Mouse (Mus musculus) cerebellum, adult 8-10 months (tissue): ENCODE measurements around the gene Tmem184c.

Experiments used
- DNase-seq: peaks from one replicate; pipeline ENCODE4 v3.0.0; 2022

Tmem184c gene

DNA sequence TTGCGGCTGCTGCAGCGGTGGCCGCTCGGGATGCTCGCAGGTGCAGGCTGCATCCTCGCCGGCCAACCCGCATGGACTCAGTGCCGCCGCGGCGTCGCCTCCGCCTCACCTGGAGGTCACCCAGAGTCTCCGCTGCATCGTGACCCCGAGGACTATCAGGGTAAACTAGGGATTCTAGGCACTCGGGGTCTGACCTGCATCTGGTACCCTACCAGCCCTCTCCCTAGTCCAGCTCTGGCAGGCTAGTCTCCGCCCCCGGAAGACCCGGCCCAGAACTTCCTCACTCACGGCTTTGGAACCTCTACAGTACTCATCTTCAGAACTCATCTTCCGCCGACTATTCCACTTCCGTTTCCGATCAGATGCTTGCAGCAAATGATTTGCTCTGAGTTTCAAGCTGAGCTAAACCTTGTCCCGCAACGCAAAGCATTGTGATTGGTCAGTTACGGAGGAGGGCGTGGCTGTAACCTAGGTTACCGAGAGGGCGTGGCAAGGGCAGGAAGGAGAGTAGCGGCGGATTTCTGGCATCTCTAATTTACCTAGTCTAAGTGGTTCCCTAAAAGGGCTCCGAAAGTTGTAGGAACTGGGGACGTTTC is at the start of gene Tmem184c:
Tmem184c (minus strand) TSS at position 325 of the 596 bp plus-strand sequence.
- DNase-seq: peak; percentile 98

DNA sequence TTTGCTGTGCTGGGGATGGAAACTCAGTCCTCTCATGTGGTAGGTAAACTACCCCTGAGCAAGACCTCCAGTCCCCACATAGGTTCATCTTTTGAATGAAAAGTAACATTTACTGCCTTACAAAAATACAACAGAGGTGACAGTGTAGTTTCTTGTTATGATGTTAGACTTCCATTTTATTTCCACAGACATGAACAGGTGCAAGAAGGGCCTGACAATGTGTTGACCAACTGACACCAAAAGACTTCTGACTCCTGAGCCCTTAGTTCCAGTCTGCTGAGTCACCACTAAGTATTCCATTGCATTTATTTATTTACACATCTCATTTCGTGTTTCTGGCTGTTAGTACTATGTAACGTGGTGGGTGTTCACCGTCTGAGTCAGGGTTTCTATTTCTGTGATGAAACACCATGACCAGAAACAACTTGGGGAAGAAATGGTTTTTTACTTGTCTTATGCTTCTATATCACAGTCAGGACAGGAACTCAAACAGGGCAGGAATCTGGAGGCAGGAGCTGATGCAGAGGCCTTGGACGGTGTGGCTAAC is 49.1 kb upstream of the Tmem184c start:
- DNase-seq: no peak

DNA sequence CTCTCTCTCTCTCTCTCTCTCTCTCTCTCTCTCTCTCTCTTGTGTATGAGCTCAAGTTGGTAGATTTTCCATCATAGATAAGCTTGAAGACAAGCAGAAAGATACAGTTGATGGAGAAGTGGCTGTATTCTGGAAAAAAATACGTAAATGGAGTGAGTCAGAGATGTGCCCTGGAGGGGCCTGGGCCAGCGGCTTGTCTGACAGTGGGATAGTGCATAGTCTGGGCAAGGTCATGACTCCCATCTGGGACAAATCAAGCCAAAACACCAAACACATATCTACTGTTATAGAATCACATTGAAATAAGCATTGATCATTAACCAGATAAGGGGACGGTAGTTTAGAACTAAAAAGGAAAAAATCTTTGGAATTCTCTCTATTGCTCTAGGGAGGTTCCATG is 47.9 kb upstream of the Tmem184c start:
- no peak for DNase-seq

DNA sequence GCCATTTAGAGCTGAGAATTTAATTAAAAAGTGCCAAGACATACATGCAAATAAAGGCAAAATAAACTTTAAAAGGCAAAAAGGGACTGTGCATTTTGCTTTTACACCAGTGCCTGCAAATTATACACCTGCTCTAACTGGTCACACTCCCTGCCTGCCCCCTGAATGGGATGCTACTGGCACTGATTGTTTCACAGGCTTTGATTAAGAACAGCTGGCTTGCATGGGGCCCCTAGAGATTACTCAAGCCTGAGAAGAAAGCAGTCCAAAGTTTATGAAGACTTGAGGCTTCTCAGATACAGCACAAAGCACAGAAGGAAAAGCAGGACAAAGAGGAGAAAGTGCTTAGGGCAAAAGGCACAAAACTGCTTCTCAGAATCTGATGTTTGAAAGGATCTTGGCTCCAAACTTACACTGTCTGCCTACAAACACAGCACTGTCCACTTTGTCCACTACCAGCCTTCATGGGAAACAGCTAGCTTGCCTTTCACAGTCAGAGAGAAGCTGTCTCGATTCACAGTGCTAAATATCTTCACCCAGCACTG is 40.2 kb upstream of the Tmem184c start:
- no peak for DNase-seq

DNA sequence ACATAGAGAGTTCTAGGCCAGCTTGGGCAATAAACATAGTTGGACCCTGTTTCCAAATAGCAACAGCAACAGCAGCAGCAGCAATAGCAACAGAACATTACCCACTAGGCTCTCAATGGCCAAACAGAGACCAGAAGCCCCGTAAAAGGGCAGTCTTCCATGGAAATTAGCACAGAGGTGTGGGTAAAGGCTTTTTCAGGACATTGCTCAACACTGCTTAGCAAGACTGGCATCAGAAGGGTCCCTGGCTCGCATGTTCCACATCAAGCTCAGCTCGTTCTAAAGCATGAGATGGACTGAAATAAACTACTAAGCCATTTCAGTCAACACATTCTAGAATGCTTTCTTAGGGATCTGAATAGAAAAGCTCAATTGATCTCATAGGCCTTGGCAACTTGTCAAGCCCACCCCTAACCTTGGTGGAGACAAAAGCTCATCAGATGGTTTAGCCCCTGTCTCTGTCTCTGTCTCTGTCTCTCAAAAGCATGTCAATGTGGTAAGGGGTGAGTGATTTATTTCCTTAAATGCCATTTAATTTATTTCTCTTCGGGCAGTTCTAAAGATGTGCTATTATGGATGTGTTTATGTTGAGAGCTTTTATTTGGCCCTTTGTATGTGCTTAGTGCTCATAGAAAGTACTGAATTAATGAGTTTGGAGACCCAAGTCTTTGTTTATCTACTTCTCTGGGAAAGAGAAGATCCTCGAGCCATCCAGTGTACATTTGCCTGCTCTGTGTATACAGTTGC is 29.8 kb upstream of the Tmem184c start:
- DNase-seq: no peak

DNA sequence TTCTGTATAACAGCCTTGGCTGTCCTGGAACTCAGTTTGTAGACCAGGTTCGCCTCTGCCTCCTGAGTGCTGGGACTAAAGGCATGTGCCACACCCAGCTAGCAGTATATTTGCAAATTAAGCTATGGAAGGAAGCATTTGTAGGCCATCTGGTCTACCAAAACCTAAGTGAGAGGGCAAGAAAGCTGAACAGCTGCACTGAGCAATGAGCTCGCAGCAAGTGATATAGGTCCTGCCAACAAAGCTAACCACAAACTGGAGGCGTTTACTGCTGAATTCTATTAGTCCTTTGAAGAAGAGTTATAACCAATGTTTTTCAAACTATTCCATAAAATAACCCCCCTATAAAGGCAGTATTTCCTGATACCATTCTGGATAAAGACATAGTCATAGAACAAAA is 27.1 kb upstream of the Tmem184c start:
- DNase-seq: no peak

DNA sequence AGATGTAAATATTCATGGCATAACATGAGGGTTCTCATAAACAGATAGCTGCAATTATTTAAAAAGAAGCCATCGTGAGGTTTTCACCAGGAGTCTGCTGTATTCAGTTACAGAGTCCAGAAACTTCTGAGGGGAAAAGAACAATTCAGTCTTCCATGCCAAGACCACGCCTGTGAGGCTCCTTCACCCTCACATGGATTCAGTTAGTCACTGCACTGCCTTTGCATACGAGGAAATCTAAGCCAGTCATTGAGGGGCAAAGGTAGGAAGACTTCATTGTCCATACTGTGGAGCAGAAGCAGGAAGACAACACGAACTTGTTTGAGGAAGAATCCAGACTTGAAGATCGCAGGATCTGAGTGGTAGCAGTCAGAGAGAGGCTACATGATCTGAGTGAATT is 23.5 kb upstream of the Tmem184c start:
- DNase-seq: no peak

DNA sequence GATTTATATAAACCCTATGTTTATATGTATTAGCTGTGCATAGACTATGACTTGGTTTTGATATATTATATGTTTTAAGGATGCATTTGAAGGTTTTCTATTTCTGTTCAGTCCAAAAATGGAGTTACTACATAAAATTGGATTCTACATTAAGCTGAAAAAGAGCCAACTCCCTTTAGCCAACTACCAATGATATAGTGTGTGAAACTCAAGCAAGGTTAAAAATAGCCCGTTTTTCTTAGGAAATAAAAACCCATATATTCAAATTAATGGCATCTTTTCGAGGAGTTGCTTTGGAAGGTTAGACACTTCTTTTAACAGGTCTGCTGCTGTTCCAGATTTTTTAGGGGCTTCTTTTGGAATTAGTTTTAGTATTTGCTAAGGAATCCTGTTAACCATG is 22.7 kb upstream of the Tmem184c start:
- DNase-seq: no peak

DNA sequence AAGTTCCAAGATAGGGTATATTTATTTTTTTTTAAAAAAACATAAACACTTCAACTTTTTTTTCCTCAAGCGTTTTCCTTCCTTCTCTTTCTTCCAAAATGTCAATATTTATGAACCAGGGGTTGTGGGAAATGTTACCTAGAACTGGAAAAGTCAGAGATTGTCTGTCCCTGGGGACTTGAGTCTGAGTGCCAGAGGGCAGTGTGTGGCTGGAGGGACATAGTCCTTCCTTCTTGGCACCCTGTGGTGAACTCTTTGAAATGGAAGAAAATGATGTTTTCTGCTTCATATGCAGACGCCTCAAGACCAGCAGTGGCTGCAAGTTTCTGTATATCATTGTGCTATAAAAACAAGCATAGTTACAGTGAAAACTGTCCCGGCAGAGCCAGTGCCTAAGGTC is 20.2 kb upstream of the Tmem184c start:
- DNase-seq: no peak

DNA sequence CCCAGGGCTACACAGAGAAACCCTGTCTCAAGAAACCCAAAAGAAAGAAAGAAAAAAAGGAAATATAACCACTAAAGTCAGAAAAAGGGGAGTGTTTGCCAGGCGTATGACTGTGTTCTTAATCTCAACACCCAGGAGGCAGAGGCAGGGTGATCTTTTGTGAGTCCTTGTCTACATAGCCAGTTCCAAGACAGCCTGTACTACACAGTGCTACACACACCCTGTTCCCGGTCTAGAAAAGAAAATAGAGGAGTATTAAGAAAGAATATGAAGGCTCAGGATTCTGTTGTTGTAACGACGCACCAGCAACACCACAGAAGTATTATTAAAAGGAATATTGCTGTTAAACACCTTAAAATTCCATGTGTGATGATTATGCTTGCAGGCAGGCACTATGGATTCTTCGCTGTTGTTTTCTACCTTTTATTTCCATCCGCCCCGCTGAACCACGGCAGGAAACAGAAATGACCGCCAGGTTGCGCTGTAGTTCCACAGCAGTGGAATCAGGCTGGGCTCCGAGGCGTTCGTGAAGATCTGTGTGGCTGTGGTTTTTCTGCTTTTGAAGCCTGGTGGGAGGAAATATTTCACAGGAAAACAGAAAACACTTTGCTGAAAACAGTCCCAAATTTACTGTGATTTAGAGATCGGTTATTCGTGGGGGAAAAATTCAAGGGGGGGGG is 19.5 kb upstream of the Tmem184c start:
- peak; percentile 47 for DNase-seq

DNA sequence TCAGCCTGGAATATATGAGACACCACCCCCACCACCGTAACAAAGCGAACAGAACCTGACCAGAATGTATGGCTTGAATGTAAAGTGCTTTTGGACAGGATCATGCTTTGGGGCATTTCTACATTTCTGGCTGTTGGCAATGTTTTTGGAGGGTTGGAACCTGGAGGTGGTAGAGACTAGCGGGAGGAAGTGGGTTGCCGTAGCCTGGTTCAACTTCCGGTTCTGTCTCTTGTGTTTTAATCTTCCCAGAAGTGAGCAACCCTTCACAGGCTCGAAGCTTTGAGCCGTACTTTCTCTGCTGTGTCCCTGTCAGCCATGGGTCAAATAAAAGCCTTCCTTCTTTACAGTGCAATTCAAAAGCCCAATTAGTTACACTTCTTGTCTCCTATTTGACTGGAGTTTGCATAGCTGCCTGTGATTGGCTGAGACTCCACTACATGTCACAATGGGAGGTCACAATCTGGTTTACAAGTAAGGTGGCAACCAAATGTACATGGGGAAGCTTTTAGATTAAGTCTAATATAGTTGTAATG is 13.2 kb upstream of the Tmem184c start:
- DNase-seq: no peak

DNA sequence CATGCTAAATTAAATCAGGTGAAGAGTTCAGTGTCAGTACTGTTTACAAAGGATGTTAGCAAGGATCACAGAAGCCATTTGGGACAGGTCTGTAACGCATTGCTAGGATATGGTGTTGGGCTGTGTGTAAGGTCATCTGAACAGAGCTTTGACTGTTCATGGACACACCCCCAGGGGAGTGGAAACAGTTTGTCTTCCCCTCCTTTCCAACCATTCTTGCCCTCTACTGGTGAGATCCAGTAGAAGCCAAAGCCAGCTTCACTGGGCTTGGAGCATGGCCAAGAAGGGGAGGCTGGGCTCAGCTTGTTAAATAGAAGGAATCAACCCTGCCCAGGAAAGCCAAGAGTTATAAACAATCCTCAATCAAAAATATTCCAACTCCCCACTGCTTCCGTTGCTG is 7.4 kb upstream of the Tmem184c start:
- DNase-seq: no peak

DNA sequence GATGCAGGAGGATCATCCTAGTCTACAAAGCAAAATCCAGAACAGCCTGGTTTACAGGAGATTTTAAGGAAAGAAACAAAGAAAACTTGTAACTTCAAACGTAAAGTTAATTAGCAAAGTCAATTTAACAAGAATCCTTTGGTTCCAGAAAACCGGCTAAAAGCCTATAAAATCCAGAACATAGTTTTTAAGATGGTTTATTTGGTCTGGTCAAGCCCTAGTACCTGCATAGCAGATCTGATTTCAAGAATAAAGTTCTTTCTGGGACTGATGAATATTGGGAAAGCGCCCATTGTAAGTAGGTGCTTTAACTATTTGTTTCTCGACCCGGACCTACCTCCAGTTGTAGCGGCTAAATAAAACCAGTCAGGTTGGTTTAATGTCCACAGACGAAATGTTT is 877 bp downstream of the Tmem184c start:
- DNase-seq: no peak

DNA sequence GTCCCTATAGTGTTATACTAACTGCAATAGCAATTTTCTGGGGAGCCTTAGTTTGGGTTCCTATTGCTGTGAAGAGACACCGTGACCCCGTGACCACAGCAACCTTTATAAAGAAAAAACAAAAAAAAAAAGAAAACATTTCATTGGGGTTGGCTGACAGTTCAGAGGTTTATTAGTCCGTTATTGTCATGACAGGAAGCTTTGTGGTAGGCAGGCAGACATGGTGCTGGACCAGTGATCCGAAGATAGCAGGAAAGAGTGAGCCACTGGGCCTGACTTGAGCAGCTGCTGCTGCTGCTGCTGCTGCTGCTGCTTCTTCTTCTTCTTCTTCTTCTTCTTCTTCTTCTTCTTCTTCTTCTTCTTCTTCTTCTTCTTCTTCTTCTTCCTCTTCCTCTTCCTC is 26.3 kb downstream of the Tmem184c start:
- DNase-seq: no peak

DNA sequence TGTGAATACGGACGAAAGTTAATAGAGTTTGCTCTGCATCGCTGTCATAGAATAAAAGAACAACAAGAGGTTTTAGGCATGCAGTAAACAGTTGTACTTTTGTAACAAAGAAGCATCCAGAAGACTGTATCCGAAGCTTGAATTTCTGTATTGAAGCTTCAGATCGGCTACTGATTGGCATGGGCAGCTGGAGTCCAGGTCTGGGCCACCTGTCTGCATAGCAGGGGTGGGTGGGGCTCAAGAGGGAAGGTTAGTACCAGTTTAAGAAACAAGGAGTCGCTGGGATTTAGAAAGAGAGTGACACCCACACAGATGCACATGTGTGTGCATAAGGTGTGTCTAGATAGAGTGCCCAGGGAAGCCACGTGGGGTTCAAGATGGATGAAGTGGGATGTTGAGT is 32.8 kb downstream of the Tmem184c start:
- DNase-seq: no peak

DNA sequence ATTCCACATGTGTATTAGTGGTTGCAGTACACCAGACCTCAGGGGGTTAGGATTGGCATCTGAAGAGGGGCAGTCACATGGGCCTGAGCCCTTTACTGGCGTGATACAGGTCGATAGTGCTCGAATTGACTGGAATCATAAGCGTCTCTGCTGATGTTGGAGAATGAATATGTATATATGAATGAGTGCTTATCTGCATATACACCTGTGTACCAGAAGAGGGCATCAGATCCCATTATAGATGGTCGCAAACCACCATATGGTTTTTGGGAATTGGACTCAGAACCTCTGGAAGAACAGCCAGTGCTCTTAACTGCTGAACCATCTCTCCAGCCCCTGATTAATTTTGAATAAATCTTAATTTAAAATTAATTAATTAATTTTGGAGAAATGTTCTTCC is 36.3 kb downstream of the Tmem184c start:
- DNase-seq: no peak

DNA sequence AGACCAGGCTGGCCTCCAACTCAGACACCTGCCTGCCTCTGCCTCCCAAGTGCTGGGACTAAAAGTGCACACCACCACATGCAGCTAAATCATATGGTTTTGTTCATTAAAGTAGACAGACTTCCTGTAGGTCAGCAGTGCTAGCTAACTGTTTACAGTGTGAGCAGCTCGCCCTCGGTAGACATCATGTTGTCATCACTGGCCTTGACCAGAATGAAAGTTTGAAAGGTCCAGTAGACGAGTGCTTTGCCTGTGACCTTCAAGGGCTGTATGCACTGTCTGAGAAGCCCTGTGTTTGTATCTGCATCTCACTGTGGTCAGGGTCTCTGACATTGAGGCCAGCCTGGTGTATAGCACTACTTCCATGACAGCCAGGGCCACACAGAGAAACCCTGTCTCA is 49.1 kb downstream of the Tmem184c start:
- DNase-seq: no peak

DNA sequence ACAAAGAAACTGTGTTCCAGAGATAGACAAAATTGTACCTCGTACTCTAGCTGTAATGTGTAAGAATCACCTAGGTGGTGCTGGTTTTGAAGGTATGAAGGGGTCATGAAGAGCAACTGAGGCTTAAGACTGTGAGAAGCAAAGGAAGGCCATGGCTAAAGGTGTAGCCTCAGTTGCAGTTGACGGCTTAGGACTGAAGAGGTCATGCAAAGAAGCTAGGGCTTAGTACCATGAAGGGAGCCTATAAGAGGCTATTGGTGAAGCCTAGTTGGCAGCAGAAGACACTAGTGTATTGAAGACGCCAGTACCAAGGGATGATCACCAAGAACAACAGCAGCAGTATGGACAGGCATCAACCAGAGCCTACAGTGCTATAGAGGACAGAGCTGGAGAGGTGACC is 58.0 kb downstream of the Tmem184c start:
- DNase-seq: no peak

DNA sequence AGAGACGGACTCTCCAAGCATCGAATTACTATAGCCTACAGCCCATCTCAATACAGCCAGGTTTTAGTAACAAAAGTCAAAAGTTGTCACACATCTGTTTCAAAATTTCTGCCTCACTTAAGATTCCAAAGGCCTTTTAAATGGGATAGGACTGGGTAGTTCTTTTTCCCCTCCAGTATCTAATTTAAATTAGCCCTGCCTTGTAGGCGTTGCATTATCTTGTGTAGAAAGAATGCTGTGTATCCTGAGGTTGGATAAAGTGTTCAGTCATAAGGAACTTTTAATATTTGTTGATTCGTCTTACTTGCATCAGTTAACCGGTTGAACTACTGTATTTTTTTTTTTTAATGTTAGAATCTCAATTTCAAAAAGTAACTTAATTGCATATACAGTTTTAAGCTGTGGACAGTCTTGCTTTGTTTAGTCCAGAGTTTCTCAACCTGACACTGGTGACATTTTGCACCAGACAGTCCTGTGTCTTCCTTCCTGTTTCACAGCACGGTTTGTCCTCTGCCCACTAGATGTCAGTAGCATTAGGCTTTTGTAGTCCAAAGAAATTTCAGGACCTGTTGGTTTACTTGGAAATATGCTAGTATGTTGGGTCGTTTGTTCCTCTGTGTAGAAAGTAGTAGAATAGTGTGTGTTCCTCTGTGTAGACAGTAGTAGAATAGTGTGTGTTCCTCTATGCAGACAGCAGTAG is 60.5 kb downstream of the Tmem184c start:
- DNase-seq: peak; percentile 20

DNA sequence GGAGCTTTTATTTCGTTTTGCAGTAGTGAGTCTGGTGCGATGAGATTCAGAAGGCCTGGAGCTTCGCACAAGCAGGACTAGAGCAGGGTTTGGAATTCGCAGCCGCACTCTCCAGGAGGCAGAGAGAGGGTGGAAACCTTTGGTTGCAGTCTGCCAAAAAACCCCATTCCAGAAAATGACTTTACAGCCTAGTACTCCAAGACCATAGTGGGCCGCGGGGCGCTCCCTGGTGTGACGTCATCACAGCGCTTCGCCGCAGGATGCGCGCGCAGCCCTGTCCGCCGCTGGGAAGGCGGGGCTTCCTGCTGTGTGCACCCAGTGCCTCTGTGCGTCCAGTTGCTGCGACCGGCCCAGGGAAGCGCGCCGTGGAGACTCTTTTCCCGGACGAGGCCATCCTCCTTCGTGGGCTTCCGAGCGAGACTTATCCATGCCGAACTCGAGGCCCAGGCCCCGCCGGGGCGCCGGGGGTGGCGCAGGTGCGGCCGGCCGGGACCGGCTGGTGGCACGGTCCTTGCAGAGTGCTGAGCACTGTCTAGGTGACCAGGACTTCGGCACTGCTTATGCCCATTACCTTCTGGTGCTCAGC is 61.3 kb downstream of the Tmem184c start, which contains the start of gene Prmt9:
Prmt9 (plus strand) TSS at position 277 of the 586 bp plus-strand sequence.
- DNase-seq: peak; percentile 89
